Mouse (Mus musculus) thymus, adult 2 months (tissue): ENCODE results near the gene B3galt4.

ENCODE experiments used
- CTCF ChIP-seq: fragments of 200-500 bp; IDR thresholded peaks from 2 replicates; pipeline ENCODE4 v1.5.1; 2012; ENCODE audit warnings: mild to moderate bottlenecking, control low read depth, low read length, moderate library complexity, borderline replicate concordance; ENCODE audit not compliant: control insufficient read depth, poor library complexity, insufficient read depth; ENCODE audit errors: extremely low read depth
- POLR2A ChIP-seq: fragments of 200-500 bp; IDR thresholded peaks from 2 replicates; pipeline ENCODE4 v1.6.1; 2012; ENCODE audit warnings: mild to moderate bottlenecking, low read length, control low read depth, moderate library complexity; ENCODE audit not compliant: control insufficient read depth, poor library complexity, insufficient read depth; ENCODE audit errors: extremely low read depth

DNA sequence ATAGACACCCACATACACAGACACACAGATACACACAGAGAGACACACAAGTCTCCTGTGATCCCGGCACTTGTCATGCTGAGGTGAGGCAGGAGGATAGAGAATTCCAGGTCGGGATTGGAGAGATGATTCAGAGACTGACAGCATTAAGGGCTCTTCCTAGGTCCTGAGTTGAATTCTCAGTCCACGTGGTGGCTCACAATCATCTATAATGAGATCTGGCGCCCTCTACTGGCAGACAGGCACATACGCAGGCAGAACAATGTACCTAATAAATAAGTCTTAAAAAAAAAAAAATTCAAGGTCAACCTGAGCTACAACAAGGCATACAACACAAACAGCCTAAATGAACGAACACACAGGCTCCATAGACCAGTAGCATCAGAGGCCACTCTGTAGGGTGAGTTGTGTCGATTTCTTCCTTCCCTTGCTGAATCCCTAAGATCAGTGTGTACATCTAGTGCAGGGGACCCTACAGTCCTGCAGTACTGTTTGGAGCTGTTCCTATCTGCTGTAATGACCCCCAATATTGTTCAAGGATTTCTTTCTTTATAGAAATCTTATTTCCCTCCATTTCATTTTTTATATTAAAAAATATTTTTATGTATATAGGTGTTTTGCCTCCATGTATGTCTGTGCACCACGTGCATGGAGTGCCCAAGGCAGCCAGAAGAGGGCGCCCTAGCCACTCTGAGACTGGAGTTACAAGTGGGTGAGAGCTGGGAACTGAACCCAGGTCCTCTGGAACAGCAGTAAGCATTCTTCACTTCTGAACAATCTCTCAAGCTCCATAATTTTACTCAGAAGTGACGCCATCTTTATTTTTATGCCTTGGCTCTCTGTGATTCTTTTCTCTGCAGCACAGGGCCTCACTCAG, 40.7 kb upstream of the B3galt4 start:
- TF ChIP-seq CTCF, result no peak
- TF ChIP-seq POLR2A, result no peak
